Mouse (Mus musculus): ENCODE measurements around the gene Ttc14. TPM values are rescaled to one million over a fixed set of nuclear protein-coding genes. Genes with fewer than 3 reads are reported as not detected.

Ttc14 gene
- polyA plus RNA-seq (2012; rRNA removed): 13.3 and 20.1 TPM in 2 replicates

DNA sequence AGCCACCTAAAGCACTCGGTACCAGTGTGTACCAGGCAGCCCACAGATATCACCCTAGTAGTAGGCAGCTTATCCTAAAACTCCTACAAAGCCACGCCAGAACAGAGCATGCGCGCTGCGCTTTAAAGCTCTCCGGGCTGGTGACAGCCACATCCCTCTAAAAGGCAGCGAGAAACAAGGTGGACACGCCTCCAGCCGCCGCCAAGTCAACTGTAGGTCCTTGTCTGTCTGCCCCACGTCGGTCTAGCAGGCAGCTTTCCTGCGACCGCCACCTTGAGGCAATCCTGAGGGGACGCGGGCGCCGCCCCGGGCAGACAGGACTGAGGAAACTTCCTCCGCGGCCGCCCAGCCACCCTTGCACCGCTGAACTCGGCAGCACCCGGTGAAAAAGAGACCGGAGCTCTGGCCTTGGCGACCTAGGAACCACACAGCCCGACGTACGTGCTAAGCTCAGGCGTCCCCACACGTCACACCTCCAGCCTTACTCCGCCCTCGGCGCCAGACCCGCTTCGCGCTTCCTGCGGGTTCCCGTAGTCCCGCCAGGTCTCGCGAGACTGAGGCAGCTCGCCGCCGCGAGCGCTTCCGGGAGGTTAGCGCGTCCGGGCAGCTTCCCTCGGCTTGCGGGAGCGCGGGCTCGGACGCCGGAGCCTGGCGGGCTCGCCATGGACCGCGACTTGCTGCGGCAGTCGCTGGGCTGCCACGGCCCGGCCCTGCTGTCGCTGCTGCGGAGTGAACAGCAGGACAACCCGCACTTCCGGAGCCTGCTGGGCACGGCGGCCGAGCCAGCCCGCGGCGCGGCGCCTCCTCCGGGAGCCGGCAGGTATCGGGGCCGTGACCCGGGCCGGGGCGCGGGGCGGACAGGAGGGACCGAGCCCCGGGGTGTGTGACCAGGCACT lies at the start of gene Ttc14:
Gene Ttc14, plus strand, starts transcription at position 216 of the 896 bp plus-strand sequence.
- peak; percentile 60 for TF ChIP-seq POLR2A (IDR thresholded peaks at IDR 0.05; ENCODE audit: low read depth, low read length)
- no peak; the same call in 1 of the 2 replicates for TF ChIP-seq CTCF (IDR thresholded peaks at IDR 0.05; ENCODE audit: extremely low read depth, insufficient read length, insufficient replicate concordance, low read depth, low read length)
- Histone ChIP-seq H3K27me3 (ENCODE audit: control insufficient read depth, insufficient read depth, low read length) (no peaks in the 10 kb centered on the region), H3K4me1 (ENCODE audit: control insufficient read depth, insufficient read depth, insufficient read length, low read length) (0 out of 2 replicates have a peak, but pooled peaks cover 1% of the 10 kb centered on the region), H3K36me3 (ENCODE audit: control insufficient read depth, insufficient read depth, low read length) (peaks cover 9% of the 10 kb centered on the region), H3K4me3 (ENCODE audit: low read depth, low read length) (peak within 1 kb of the TSS; percentile 83), H3K27ac (ENCODE audit: insufficient read depth, low read depth, low read length) (peak within 1 kb of the TSS; percentile 99)
- under 1% methylated on average over 90 of the region's 90 CpGs for WGBS

DNA sequence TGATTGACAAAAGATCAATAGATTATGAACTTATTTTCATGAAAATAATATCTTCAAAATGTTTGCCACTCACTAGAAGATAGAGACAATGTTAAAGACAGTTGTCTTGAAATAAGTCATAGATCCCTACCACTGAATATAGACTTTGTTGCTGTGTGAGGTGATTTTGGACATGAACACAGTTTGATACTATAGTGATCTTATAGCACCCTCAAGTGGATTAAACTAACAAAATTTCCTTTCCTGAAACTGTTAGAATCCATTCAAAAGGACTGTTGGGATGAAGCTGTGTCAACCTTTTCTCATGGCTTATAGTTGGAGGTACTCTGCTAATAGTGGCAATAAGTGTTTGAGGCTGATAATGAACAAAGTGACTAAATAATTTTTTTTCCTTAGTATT lies 8.7 kb upstream of the Ttc14 start:
- no peaks in the 10 kb centered on the region for H3K36me3 ChIP-seq (ENCODE audit: control insufficient read depth, insufficient read depth, low read length)
- no peaks in the 10 kb centered on the region for H3K4me1 ChIP-seq (ENCODE audit: control insufficient read depth, insufficient read depth, insufficient read length, low read length)
- H3K27ac ChIP-seq (ENCODE audit: insufficient read depth, low read depth, low read length): no peak overlapping the region
- TF ChIP-seq CTCF (IDR thresholded peaks at IDR 0.05; ENCODE audit: extremely low read depth, insufficient read length, insufficient replicate concordance, low read depth, low read length): no peak
- no peak for TF ChIP-seq POLR2A (IDR thresholded peaks at IDR 0.05; ENCODE audit: low read depth, low read length)
- H3K27me3 ChIP-seq (ENCODE audit: control insufficient read depth, insufficient read depth, low read length): no peaks in the 10 kb centered on the region; the same call in 1 of the 2 replicates
- H3K4me3 ChIP-seq (ENCODE audit: low read depth, low read length): no peak overlapping the region

DNA sequence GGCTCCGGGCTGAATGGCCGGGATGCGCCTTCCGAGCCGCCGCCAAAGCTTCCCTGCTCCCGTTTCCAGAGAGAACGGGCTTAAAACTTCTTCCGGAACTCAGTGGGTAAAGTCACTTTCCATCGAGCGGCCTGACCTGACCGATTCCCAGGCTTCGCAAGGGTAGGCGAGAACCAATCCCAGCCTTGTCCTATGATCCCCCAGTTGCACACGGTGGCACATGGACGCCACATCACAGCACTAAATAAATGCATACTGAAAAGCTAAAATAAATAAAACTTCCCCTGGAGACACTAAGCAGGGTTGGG lies 835 bp downstream of the Ttc14 start:
- H3K36me3 ChIP-seq (ENCODE audit: control insufficient read depth, insufficient read depth, low read length): peaks cover 13% of the 10 kb centered on the region
- under 1% methylated on average over 16 of the region's 16 CpGs for WGBS
- H3K4me1 ChIP-seq (ENCODE audit: control insufficient read depth, insufficient read depth, insufficient read length, low read length): 0 out of 2 replicates have a peak, but pooled peaks cover 1% of the 10 kb centered on the region
- H3K4me3 ChIP-seq (ENCODE audit: low read depth, low read length): peak overlapping the region; percentile 83
- H3K27me3 ChIP-seq (ENCODE audit: control insufficient read depth, insufficient read depth, low read length): no peaks in the 10 kb centered on the region
- peak overlapping the region; percentile 77 for H3K27ac ChIP-seq (ENCODE audit: insufficient read depth, low read depth, low read length)
- TF ChIP-seq POLR2A (IDR thresholded peaks at IDR 0.05; ENCODE audit: low read depth, low read length): no peak
- no peak for TF ChIP-seq CTCF (IDR thresholded peaks at IDR 0.05; ENCODE audit: extremely low read depth, insufficient read length, insufficient replicate concordance, low read depth, low read length)

DNA sequence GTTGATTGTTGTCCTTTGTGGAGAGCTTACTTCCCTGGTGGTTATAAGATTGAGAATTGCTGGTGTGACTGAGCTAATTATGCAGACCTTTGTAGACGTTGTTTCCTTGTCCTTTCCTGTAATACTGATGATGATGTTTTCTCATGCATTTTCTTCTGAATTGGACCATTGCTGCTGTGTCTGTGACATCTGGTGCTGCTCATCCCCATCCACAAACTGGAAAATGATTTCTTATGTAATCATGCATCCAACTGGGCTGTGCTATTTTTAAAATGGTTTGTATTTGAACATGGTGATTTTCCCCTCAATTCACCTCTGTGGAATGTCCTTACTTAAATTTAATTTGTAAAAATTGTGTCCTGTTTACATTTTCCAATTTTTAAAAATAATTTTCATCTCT lies 7.5 kb downstream of the Ttc14 start:
- Histone ChIP-seq H3K4me1 (ENCODE audit: control insufficient read depth, insufficient read depth, insufficient read length, low read length) (no peaks in the 10 kb centered on the region), H3K36me3 (ENCODE audit: control insufficient read depth, insufficient read depth, low read length) (peaks cover 43% of the 10 kb centered on the region)
- 96% methylated on average over 1 of the region's 1 CpGs for WGBS

DNA sequence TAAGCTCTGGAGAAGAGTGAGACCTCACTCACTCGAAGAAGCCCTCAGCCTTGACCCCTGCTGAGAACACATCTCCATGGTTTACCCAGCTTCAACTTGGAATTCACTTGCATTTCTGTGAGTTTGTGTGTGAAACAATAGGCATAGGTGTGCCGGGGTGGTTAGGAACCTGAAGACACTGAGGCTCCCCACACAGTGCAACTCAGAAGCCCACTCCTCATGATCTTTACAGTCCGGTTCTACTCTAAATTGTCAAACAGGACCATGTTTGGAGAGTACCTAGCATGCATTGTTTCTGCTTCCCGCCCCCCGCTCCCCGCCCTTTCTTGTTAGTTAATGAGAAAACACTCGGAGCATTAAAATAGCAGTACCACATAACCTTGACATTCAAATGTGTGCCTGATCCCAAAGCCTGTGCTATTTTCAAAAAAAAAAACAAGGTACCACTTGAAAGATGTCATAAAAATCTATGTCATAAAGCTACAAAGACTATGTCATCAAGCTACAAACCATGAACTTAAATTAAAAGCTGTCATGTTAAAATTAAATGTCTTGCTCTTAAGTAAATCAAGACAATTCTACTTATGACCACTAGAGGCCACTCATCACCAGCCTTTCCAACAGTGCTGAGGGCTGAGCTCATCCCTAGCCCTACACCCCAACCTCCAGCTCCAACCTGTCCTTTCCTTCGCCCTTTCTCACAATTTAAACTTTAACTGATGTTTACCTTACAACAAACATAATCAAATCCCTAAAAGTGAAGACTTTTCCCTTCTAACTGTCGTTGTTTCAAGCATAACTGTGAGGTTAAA lies 24.7 kb downstream of the Ttc14 start:
- Histone ChIP-seq H3K4me3 (ENCODE audit: low read depth, low read length) (no peak overlapping the region), H3K36me3 (ENCODE audit: control insufficient read depth, insufficient read depth, low read length) (no peaks in the 10 kb centered on the region), H3K27me3 (ENCODE audit: control insufficient read depth, insufficient read depth, low read length) (no peaks in the 10 kb centered on the region), H3K4me1 (ENCODE audit: control insufficient read depth, insufficient read depth, insufficient read length, low read length) (no peaks in the 10 kb centered on the region), H3K27ac (ENCODE audit: insufficient read depth, low read depth, low read length) (no peak overlapping the region)
- WGBS: 33% methylated on average over 9 of the region's 9 CpGs
- TF ChIP-seq CTCF (IDR thresholded peaks at IDR 0.05; ENCODE audit: extremely low read depth, insufficient read length, insufficient replicate concordance, low read depth, low read length) (peak; percentile 81; the same call in 1 of the 2 replicates), POLR2A (IDR thresholded peaks at IDR 0.05; ENCODE audit: low read depth, low read length) (no peak)

More for the DNA sequence above, 7.5 kb downstream of the Ttc14 start:
- TF ChIP-seq CTCF (IDR thresholded peaks at IDR 0.05; ENCODE audit: extremely low read depth, insufficient read length, insufficient replicate concordance, low read depth, low read length) (no peak), POLR2A (IDR thresholded peaks at IDR 0.05; ENCODE audit: low read depth, low read length) (no peak)
- Histone ChIP-seq H3K27ac (ENCODE audit: insufficient read depth, low read depth, low read length) (no peak overlapping the region), H3K4me3 (ENCODE audit: low read depth, low read length) (no peak overlapping the region), H3K27me3 (ENCODE audit: control insufficient read depth, insufficient read depth, low read length) (no peaks in the 10 kb centered on the region)

DNA sequence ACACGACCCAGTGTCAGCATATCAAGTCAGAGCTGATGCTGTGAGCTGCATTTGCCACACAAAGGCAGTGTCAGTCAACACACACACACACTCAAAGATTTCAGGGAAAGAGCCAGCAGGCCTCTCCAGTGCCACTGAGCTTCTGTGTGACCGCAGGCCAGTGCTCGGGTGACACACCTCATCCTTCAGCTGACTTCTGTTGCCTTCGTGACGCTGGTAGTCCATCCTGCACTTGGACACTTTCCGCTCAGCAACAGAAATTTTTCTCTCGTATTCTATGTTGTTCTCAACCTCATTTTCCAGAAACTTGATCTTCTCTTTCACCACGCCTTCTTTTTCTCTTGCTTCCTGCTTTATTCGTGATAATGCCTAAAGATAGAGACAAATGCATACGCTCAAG lies 32.7 kb downstream of the Ttc14 start:
- Histone ChIP-seq H3K27ac (ENCODE audit: insufficient read depth, low read depth, low read length) (no peak overlapping the region), H3K4me1 (ENCODE audit: control insufficient read depth, insufficient read depth, insufficient read length, low read length) (no peaks in the 10 kb centered on the region), H3K27me3 (ENCODE audit: control insufficient read depth, insufficient read depth, low read length) (no peaks in the 10 kb centered on the region), H3K36me3 (ENCODE audit: control insufficient read depth, insufficient read depth, low read length) (no peaks in the 10 kb centered on the region), H3K4me3 (ENCODE audit: low read depth, low read length) (no peak overlapping the region)
- WGBS: 83% methylated on average over 10 of the region's 10 CpGs
- TF ChIP-seq CTCF (IDR thresholded peaks at IDR 0.05; ENCODE audit: extremely low read depth, insufficient read length, insufficient replicate concordance, low read depth, low read length): no peak
- no peak for TF ChIP-seq POLR2A (IDR thresholded peaks at IDR 0.05; ENCODE audit: low read depth, low read length)

DNA sequence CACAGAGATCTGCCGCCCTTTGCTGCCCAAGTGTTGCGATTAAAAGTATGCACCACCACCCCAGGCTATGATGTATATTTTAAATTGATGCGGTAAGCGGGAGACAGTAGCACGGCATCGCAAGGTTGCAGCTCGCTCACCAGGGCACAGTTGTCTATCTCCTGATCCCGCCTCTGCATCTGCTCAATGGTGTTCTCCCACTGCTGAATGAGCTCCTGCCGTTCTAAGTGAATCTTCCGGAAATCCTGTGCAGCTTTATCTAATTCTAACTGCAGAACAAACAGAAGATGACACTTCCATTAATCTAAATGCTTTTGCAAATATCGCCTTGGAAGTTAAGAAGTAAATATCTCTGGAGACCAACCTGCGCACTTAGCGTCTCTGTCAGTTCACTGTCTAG lies 36.9 kb downstream of the Ttc14 start:
- no peak for TF ChIP-seq CTCF (IDR thresholded peaks at IDR 0.05; ENCODE audit: extremely low read depth, insufficient read length, insufficient replicate concordance, low read depth, low read length)
- no peak for TF ChIP-seq POLR2A (IDR thresholded peaks at IDR 0.05; ENCODE audit: low read depth, low read length)
- Histone ChIP-seq H3K36me3 (ENCODE audit: control insufficient read depth, insufficient read depth, low read length) (no peaks in the 10 kb centered on the region), H3K27ac (ENCODE audit: insufficient read depth, low read depth, low read length) (no peak overlapping the region), H3K27me3 (ENCODE audit: control insufficient read depth, insufficient read depth, low read length) (no peaks in the 10 kb centered on the region), H3K4me1 (ENCODE audit: control insufficient read depth, insufficient read depth, insufficient read length, low read length) (no peaks in the 10 kb centered on the region), H3K4me3 (ENCODE audit: low read depth, low read length) (no peak overlapping the region)
- 83% methylated on average over 13 of the region's 13 CpGs for WGBS

All from small intestine, adult 2 months (tissue).